In genomic region chr19:43515668-43516396, GRCm38 (mm10) we compare ENCODE assay signal across 29 mouse cellular contexts. TPM values are rescaled to one million over a fixed set of nuclear protein-coding genes. Genes with fewer than 3 reads are reported as not detected.
DNase-seq lines count a peak whose midpoint lies in the region; ATAC-seq and TF ChIP-seq lines count a peak whose summit lies in the region.
"Had no signal": no experiment of that assay in that cellular context is flagged by ENCODE, and none has a peak within 500 bp of the region (broad histone marks: within the 10 kb centered on the region; RNA-seq: fewer than 3 reads in every experiment).

No protein-coding gene starts in this region.

- no peak for DNase-seq in heart, adult 2 months
- no peak for DNase-seq in heart, postnatal 4 days
- peak; percentile 64 for DNase-seq in liver, adult 2 months (ENCODE audit: extremely low read depth, low read depth, low spot score)
- DNase-seq in liver, embryonic 11.5 days (ENCODE audit: low spot score), result no peak
- DNase-seq in ES-CJ7 (ENCODE audit: low read depth, low spot score) (peak; percentile 50), adipocyte (ENCODE audit: low spot score) (no peak)
- DNase-seq: cerebellum, adult 2 months; cerebellum, postnatal 14 days; kidney, adult 8-10 months; kidney, postnatal 10 days; layer of hippocampus, adult 9-11 months; right cerebral cortex, adult 18-20 months; right cerebral cortex, postnatal 4 days; thymus, adult 18-20 months; thymus, postnatal 25 days had no signal

- no peaks in the 10 kb centered on the region for H3K27me3 ChIP-seq in heart, adult 2 months (ENCODE audit: control insufficient read depth, insufficient read depth, low read length)
- no peaks in the 10 kb centered on the region for H3K27me3 ChIP-seq in liver, adult 2 months (ENCODE audit: control insufficient read depth, insufficient read depth, low read length)
- no peaks in the 10 kb centered on the region for H3K27me3 ChIP-seq in liver, embryonic 11.5 days (replicated peaks; ENCODE audit: control insufficient read depth, insufficient read depth, low read length)
- no peaks in the 10 kb centered on the region for H3K27me3 ChIP-seq in liver, embryonic 16.5 days (ENCODE audit: control insufficient read depth, insufficient read depth, low read depth, low read length)
- H3K27me3 ChIP-seq: heart, embryonic 13.5 days; intestine, embryonic 15.5 days; limb, embryonic 15.5 days; lung, embryonic 15.5 days; midbrain, embryonic 15.5 days had no signal

- peak; percentile 47; the same call in 1 of the 2 replicates for TF ChIP-seq EP300 in heart, adult 2 months (IDR thresholded peaks at IDR 0.05; ENCODE audit: insufficient read depth, low read depth, low read length)

- ATAC-seq in liver, embryonic 11.5 days (replicated peaks; ENCODE audit: low FRiP score), result no peak
- no peak for ATAC-seq in liver, embryonic 16.5 days (ENCODE audit: low read depth)
- ATAC-seq: CD4-positive, CD25-positive, alpha-beta regulatory T cell, adult 4 months; forebrain, embryonic 16.5 days; hindbrain, embryonic 16.5 days; intestine, embryonic 15.5 days; midbrain, embryonic 15.5 days had no signal

- no peak overlapping the region for H3K4me2 ChIP-seq in liver, embryonic 11.5 days
- H3K4me2 ChIP-seq in liver, embryonic 16.5 days (ENCODE audit: low read depth, low read length), result no peak overlapping the region
- H3K4me2 ChIP-seq: heart, embryonic 13.5 days; intestine, embryonic 15.5 days; limb, embryonic 15.5 days; lung, embryonic 15.5 days; midbrain, embryonic 15.5 days had no signal

- TF ChIP-seq POLR2A in heart, adult 2 months (IDR thresholded peaks at IDR 0.05; ENCODE audit: insufficient read depth, low read depth, low read length), result no peak
- TF ChIP-seq POLR2A in liver, adult 2 months (IDR thresholded peaks at IDR 0.05; ENCODE audit: extremely low read depth, insufficient read depth, low read length), result no peak

- H3K36me3 ChIP-seq in heart, adult 2 months (ENCODE audit: control insufficient read depth, insufficient read depth, low read length), result peaks cover 13% of the 10 kb centered on the region
- peaks cover 26% of the 10 kb centered on the region for H3K36me3 ChIP-seq in liver, adult 2 months (ENCODE audit: control insufficient read depth, insufficient read depth, low read length)
- peaks cover 7% of the 10 kb centered on the region; the same call in 1 of the 2 replicates for H3K36me3 ChIP-seq in liver, embryonic 11.5 days (ENCODE audit: control insufficient read depth, insufficient read depth, low read length)
- H3K36me3 ChIP-seq in liver, embryonic 16.5 days (ENCODE audit: control insufficient read depth, insufficient read depth), result no peaks in the 10 kb centered on the region
- H3K36me3 ChIP-seq: lung, embryonic 15.5 days had no signal

- no peaks in the 10 kb centered on the region for H3K79me2 ChIP-seq in heart, adult 2 months (replicated peaks; ENCODE audit: control insufficient read depth, insufficient read depth, low read length)
- peaks cover 12% of the 10 kb centered on the region; the same call in 1 of the 2 replicates for H3K79me2 ChIP-seq in liver, adult 2 months (ENCODE audit: control insufficient read depth, insufficient read depth, low read length)

- H3K4me3 ChIP-seq in heart, adult 2 months, result no peak overlapping the region
- no peak overlapping the region; the same call in 1 of the 2 replicates for H3K4me3 ChIP-seq in liver, adult 2 months (ENCODE audit: insufficient read depth, low read depth, low read length)
- no peak overlapping the region for H3K4me3 ChIP-seq in liver, embryonic 11.5 days (ENCODE audit: low read depth, low read length)
- H3K4me3 ChIP-seq in liver, embryonic 16.5 days (ENCODE audit: low read depth, low read length), result no peak overlapping the region
- H3K4me3 ChIP-seq: erythroblast, embryonic 14.5 days; heart, embryonic 13.5 days; intestine, embryonic 15.5 days; limb, embryonic 10.5 days; limb, embryonic 15.5 days; lung, embryonic 15.5 days; midbrain, embryonic 10.5 days; midbrain, embryonic 15.5 days had no signal

- H3K27ac ChIP-seq in heart, adult 2 months, result peak overlapping the region; percentile 62
- peak overlapping the region; percentile 87 for H3K27ac ChIP-seq in liver, adult 2 months (replicated peaks; ENCODE audit: insufficient read depth, low read depth, low read length)
- no peak overlapping the region for H3K27ac ChIP-seq in liver, embryonic 11.5 days (ENCODE audit: low read depth, low read length)
- H3K27ac ChIP-seq in liver, embryonic 16.5 days (ENCODE audit: low read length), result peak overlapping the region; percentile 70
- H3K27ac ChIP-seq: heart, embryonic 13.5 days; intestine, embryonic 15.5 days; limb, embryonic 10.5 days; limb, embryonic 15.5 days; lung, embryonic 15.5 days; midbrain, embryonic 10.5 days; midbrain, embryonic 15.5 days; stomach, postnatal 0 days had no signal

- WGBS in heart, adult 2 months, result 69% methylated on average over 23 of the region's 23 CpGs
- WGBS in liver, adult 2 months, result 45% methylated on average over 23 of the region's 23 CpGs
- 88% methylated on average over 23 of the region's 23 CpGs for WGBS in liver, embryonic 11.5 days
- 70% methylated on average over 23 of the region's 23 CpGs for WGBS in liver, embryonic 16.5 days (ENCODE audit: insufficient replicate concordance)

- TF ChIP-seq CTCF in heart, adult 2 months (IDR thresholded peaks at IDR 0.05), result no peak
- no peak for TF ChIP-seq CTCF in liver, adult 2 months (IDR thresholded peaks at IDR 0.05; ENCODE audit: low read depth, low read length)

- H3K4me1 ChIP-seq in heart, adult 2 months (ENCODE audit: control insufficient read depth, insufficient read depth, low read length), result peaks cover 18% of the 10 kb centered on the region
- peaks cover 50% of the 10 kb centered on the region for H3K4me1 ChIP-seq in liver, adult 2 months (ENCODE audit: control insufficient read depth, insufficient read depth, low read length)
- H3K4me1 ChIP-seq in liver, embryonic 11.5 days (replicated peaks; ENCODE audit: control insufficient read depth, insufficient read depth, low read length), result peaks cover 6% of the 10 kb centered on the region
- peaks cover 18% of the 10 kb centered on the region for H3K4me1 ChIP-seq in liver, embryonic 16.5 days (ENCODE audit: control insufficient read depth, low read depth, low read length)
- H3K4me1 ChIP-seq: limb, embryonic 15.5 days had no signal

- H3K9ac ChIP-seq in heart, adult 2 months (ENCODE audit: low read depth, low read length), result no peak overlapping the region
- peak overlapping the region; percentile 50 for H3K9ac ChIP-seq in liver, adult 2 months (ENCODE audit: low read depth, low read length)
- H3K9ac ChIP-seq in liver, embryonic 11.5 days (ENCODE audit: low read depth, low read length), result no peak overlapping the region
- H3K9ac ChIP-seq in liver, embryonic 16.5 days (ENCODE audit: low read depth, low read length), result no peak overlapping the region
- H3K9ac ChIP-seq: intestine, embryonic 15.5 days; limb, embryonic 15.5 days; lung, embryonic 15.5 days; midbrain, embryonic 15.5 days had no signal

- H3K9me3 ChIP-seq in liver, embryonic 11.5 days (ENCODE audit: control insufficient read depth, low read length), result no peaks in the 10 kb centered on the region
- no peaks in the 10 kb centered on the region for H3K9me3 ChIP-seq in liver, embryonic 16.5 days (replicated peaks; ENCODE audit: control insufficient read depth, low read length)
- H3K9me3 ChIP-seq: G1E; heart, embryonic 13.5 days; intestine, embryonic 15.5 days; limb, embryonic 10.5 days; limb, embryonic 15.5 days; lung, embryonic 15.5 days; midbrain, embryonic 10.5 days; midbrain, embryonic 15.5 days had no signal

- intact Hi-C loops in heart, adult 2 months (cut with DNase I), result no loop called here

RNA-seq across cellular contexts. Expression of gene Got1, which starts 8.6 kb away (rescaled TPM):
- 1,000 to 10,000 TPM in 1 of 2 experiments, 100 to 1,000 TPM in 1; 956 to 1,224 TPM for total RNA-seq in heart, adult 2 months (2021)
- 575 and 746 TPM in 2 replicates for polyA plus RNA-seq in heart, adult 2 months (2012; rRNA removed)
- total RNA-seq in heart, postnatal 4 days (2021), result 100 to 1,000 TPM; 341 to 353 TPM
- total RNA-seq in liver, adult 2 months (2014; rRNA removed), result 206 and 278 TPM in 2 replicates
- polyA plus RNA-seq in liver, adult 2 months (2012; rRNA removed), result 272 and 286 TPM in 2 replicates
- 33.7 and 37.2 TPM in 2 replicates for polyA plus RNA-seq in liver, embryonic 11.5 days (2014; fragmentation: Nextera tagmentation; extraction: Ambion mirVana)
- 25.3 and 28.0 TPM in 2 replicates for polyA plus RNA-seq in liver, embryonic 16.5 days (2015; fragmentation: Nextera tagmentation; extraction: Ambion mirVana)

Comparison
In these comparisons a context has a peak if more than half of its experiments do, and no peak if none do; other contexts are left out.
1. DNase-seq: peak in liver, adult 2 months (single experiment) and ES-CJ7 (single experiment); none in heart, adult 2 months (0 of 2), heart, postnatal 4 days (single experiment), liver, embryonic 11.5 days (single experiment) and adipocyte (single experiment).